Mouse (Mus musculus) hindbrain, embryonic 11.5 days (tissue): ENCODE data around the gene Scd1. TPM values are rescaled to one million over a fixed set of nuclear protein-coding genes. Genes with fewer than 3 reads are reported as not detected.

ENCODE experiments used
- ATAC-seq: fragments of 200-750 bp; cut with Nextera tagmentation; 2 replicates; pipeline ENCODE4 v1.8.0; 2017; ENCODE audit warnings: mild to moderate bottlenecking, moderate TSS enrichment, moderate library complexity; ENCODE audit not compliant: low FRiP score
- DNase-seq: peaks from one replicate; pipeline ENCODE4 v3.0.0-alpha.2; 2015; ENCODE audit warnings: low spot score
- H3K27ac ChIP-seq: fragments of 300-500 bp; sonication (generic); 2 replicates; pipeline ENCODE4 v1.5.1; 2014; ENCODE audit warnings: mild to moderate bottlenecking, low read depth, low read length
- H3K27me3 ChIP-seq: fragments of 300-500 bp; sonication (generic); 2 replicates; pipeline ENCODE4 v1.6.1; 2014; ENCODE audit warnings: mild to moderate bottlenecking, low read length, moderate library complexity, mixed read lengths; ENCODE audit not compliant: control insufficient read depth, insufficient read depth
- H3K36me3 ChIP-seq: fragments of 300-500 bp; sonication (generic); 2 replicates; pipeline ENCODE4 v1.6.1; 2014; ENCODE audit warnings: mild to moderate bottlenecking, low read length, moderate library complexity, mixed read lengths; ENCODE audit not compliant: control insufficient read depth, insufficient read depth
- H3K4me1 ChIP-seq: fragments of 300-500 bp; sonication (generic); replicated peaks from 2 replicates; pipeline ENCODE4 v1.6.1; 2014; ENCODE audit warnings: low read length, mixed read lengths; ENCODE audit not compliant: control insufficient read depth, insufficient read depth
- H3K4me2 ChIP-seq: fragments of 300-500 bp; sonication (generic); replicated peaks from 2 replicates; pipeline ENCODE4 v1.6.1; 2014; ENCODE audit warnings: mild to moderate bottlenecking, low read depth, low read length
- H3K4me3 ChIP-seq: fragments of 300-500 bp; sonication (generic); 2 replicates; pipeline ENCODE4 v1.5.1; 2014; ENCODE audit warnings: low read depth, low read length
- H3K9ac ChIP-seq: fragments of 300-500 bp; sonication (generic); 2 replicates; pipeline ENCODE4 v1.6.1; 2014; ENCODE audit warnings: low read depth, low read length
- H3K9me3 ChIP-seq: fragments of 300-500 bp; sonication (generic); 2 replicates; pipeline ENCODE4 v1.6.1; 2016; ENCODE audit warnings: low read length; ENCODE audit not compliant: control insufficient read depth
- WGBS: fragments of 180-500 bp; shearing (Covaris S2); extraction: QIAGEN DNeasy Blood & Tissue Kit; methylation state at CpG from one replicate; pipeline ENCODE4 v1.1.7; 2014; 5-methylcytosine and 5-hydroxymethylcytosine counted together
- polyA plus RNA-seq: library from polyadenylated mRNA; unstranded; fragments of >200 nt; fragmentation: Nextera tagmentation; extraction: Ambion mirVana; gene quantifications from 2 replicates; pipeline ENCODE4 v1.2.1, GENCODE M21; 2014

Scd1 gene
- polyA plus RNA-seq, 1 experiment from 2014 or later = 11.8 TPM

GRCm38 (mm10) chr19:44365733-44366132 is 41.9 kb downstream of the Scd1 start:
- Histone ChIP-seq H3K4me2 (no peak overlapping the region), H3K4me1 (no peaks in the 10 kb centered on the region), H3K4me3 (no peak overlapping the region), H3K27ac (no peak overlapping the region), H3K27me3 (no peaks in the 10 kb centered on the region), H3K9ac (no peak overlapping the region), H3K9me3 (no peaks in the 10 kb centered on the region), H3K36me3 (no peaks in the 10 kb centered on the region)
- ATAC-seq (no peak), DNase-seq (no peak)
- 84% methylated on average over 4 of the region's 4 CpGs for WGBS

- DNase-seq = no peak
- no peak for ATAC-seq
- Histone ChIP-seq H3K4me3 (no peak overlapping the region), H3K9me3 (no peaks in the 10 kb centered on the region), H3K4me1 (no peaks in the 10 kb centered on the region), H3K4me2 (no peak overlapping the region), H3K9ac (no peak overlapping the region), H3K27me3 (no peaks in the 10 kb centered on the region), H3K27ac (no peak overlapping the region), H3K36me3 (no peaks in the 10 kb centered on the region)
- WGBS = 86% methylated on average over 8 of the region's 8 CpGs
Measured at GRCm38 (mm10) chr19:44364029-44364428, 43.6 kb downstream of the Scd1 start.

GRCm38 (mm10) chr19:44363529-44363928 is 44.1 kb downstream of the Scd1 start:
- Histone ChIP-seq H3K27ac (no peak overlapping the region), H3K9me3 (no peaks in the 10 kb centered on the region), H3K4me2 (no peak overlapping the region), H3K9ac (no peak overlapping the region), H3K27me3 (no peaks in the 10 kb centered on the region), H3K4me3 (no peak overlapping the region), H3K36me3 (no peaks in the 10 kb centered on the region), H3K4me1 (no peaks in the 10 kb centered on the region)
- 23% methylated on average over 13 of the region's 13 CpGs for WGBS
- no peak for ATAC-seq
- DNase-seq = peak; percentile 81

GRCm38 (mm10) chr19:44358700-44359099 is 49.0 kb downstream of the Scd1 start:
- H3K27ac ChIP-seq = no peak overlapping the region
- no peak for ATAC-seq
- H3K36me3 ChIP-seq = no peaks in the 10 kb centered on the region
- no peaks in the 10 kb centered on the region for H3K27me3 ChIP-seq
- no peak overlapping the region for H3K4me3 ChIP-seq
- WGBS = 58% methylated on average over 8 of the region's 8 CpGs
- no peak overlapping the region for H3K4me2 ChIP-seq
- no peaks in the 10 kb centered on the region for H3K9me3 ChIP-seq
- no peak for DNase-seq
- no peak overlapping the region for H3K9ac ChIP-seq
- H3K4me1 ChIP-seq = no peaks in the 10 kb centered on the region

GRCm38 (mm10) chr19:44351756-44352155 is 55.9 kb downstream of the Scd1 start:
- no peak overlapping the region for H3K4me2 ChIP-seq
- H3K36me3 ChIP-seq = no peaks in the 10 kb centered on the region
- H3K27ac ChIP-seq = no peak overlapping the region
- H3K27me3 ChIP-seq = no peaks in the 10 kb centered on the region
- no peaks in the 10 kb centered on the region for H3K4me1 ChIP-seq
- no peak overlapping the region for H3K9ac ChIP-seq
- ATAC-seq (no peak), DNase-seq (no peak)
- no peak overlapping the region for H3K4me3 ChIP-seq
- no peaks in the 10 kb centered on the region for H3K9me3 ChIP-seq
- 84% methylated on average over 7 of the region's 7 CpGs for WGBS

GRCm38 (mm10) chr19:44349689-44350088 is 58.0 kb downstream of the Scd1 start:
- DNase-seq (no peak), ATAC-seq (no peak)
- H3K27me3 ChIP-seq = no peaks in the 10 kb centered on the region
- H3K9ac ChIP-seq = no peak overlapping the region
- H3K4me3 ChIP-seq = no peak overlapping the region
- H3K9me3 ChIP-seq = no peaks in the 10 kb centered on the region
- 89% methylated on average over 8 of the region's 8 CpGs for WGBS
- no peak overlapping the region for H3K27ac ChIP-seq
- no peaks in the 10 kb centered on the region for H3K4me1 ChIP-seq
- no peak overlapping the region for H3K4me2 ChIP-seq
- H3K36me3 ChIP-seq = no peaks in the 10 kb centered on the region

Other genes with a start within 250 kb of the Scd1 start
- gene Pkd2l1, start 215.4 kb downstream of the Scd1 start, polyA plus RNA-seq = 0.31 and 0.37 TPM in 2 replicates
- 0.70 and 1.1 TPM in 2 replicates for gene Scd3, start 204.6 kb downstream of the Scd1 start, polyA plus RNA-seq
- 314 and 349 TPM in 2 replicates for gene Scd2, start 114.2 kb downstream of the Scd1 start, polyA plus RNA-seq
- gene Scd4, start 74.8 kb downstream of the Scd1 start, polyA plus RNA-seq = 0.06 TPM in 1 of 2 replicates, not detected in the other
- gene Wnt8b, start 85.6 kb upstream of the Scd1 start, polyA plus RNA-seq = 0.54 and 0.66 TPM in 2 replicates
- gene Sec31b, start 138.0 kb upstream of the Scd1 start, polyA plus RNA-seq = 0.13 and 0.22 TPM in 2 replicates
- gene Gm20538, start 145.0 kb upstream of the Scd1 start, polyA plus RNA-seq = not detected in 2 replicates
- 463 and 514 TPM in 2 replicates for gene Ndufb8, start 147.6 kb upstream of the Scd1 start, polyA plus RNA-seq
- gene Hif1an, start 155.0 kb upstream of the Scd1 start, polyA plus RNA-seq = 25.8 and 31.9 TPM in 2 replicates